Mouse (Mus musculus) heart, adult 18-20 months (tissue): Measurements from ENCODE around the gene Epb41l5. TPM values are rescaled to one million over a fixed set of nuclear protein-coding genes. Genes with fewer than 3 reads are reported as not detected.

ENCODE experiments used
- DNase-seq, 2 experiments: peaks; one replicate each; pipeline ENCODE4 v3.0.0; 2021 to 2022; ENCODE audit warnings: mixed read lengths in 1 of 2
- total RNA-seq, 2 experiments: library from RNA; stranded (reverse); gene quantifications; 2 replicates each; pipeline ENCODE4 v1.2.3; 2021

Epb41l5 gene
- total RNA-seq, 2 experiments from 2014 or later: 5.3 to 6.7 TPM

GRCm38 (mm10) chr1:119596954-119597480, 51.8 kb downstream of the Epb41l5 start:
- DNase-seq: peak in 1 of 2 experiments; percentile 2

- DNase-seq: peak; percentile 49 to 78
Measured at GRCm38 (mm10) chr1:119590041-119590440, 58.8 kb downstream of the Epb41l5 start.

- no peak for DNase-seq
Measured at GRCm38 (mm10) chr1:119584974-119585373, 63.8 kb downstream of the Epb41l5 start.

- no peak for DNase-seq
Measured at GRCm38 (mm10) chr1:119570134-119570533, 78.7 kb downstream of the Epb41l5 start.

GRCm38 (mm10) chr1:119565531-119565930, 83.3 kb downstream of the Epb41l5 start:
- no peak for DNase-seq

GRCm38 (mm10) chr1:119557641-119558395, 91.0 kb downstream of the Epb41l5 start:
- peak; percentile 14 to 27 for DNase-seq

- DNase-seq: peak; percentile 25 to 61
Measured at GRCm38 (mm10) chr1:119555651-119556050, 93.1 kb downstream of the Epb41l5 start.

GRCm38 (mm10) chr1:119551651-119552050, 97.1 kb downstream of the Epb41l5 start:
- DNase-seq: no peak

- DNase-seq: no peak
Measured at GRCm38 (mm10) chr1:119550064-119550463, 98.7 kb downstream of the Epb41l5 start.

- no peak for DNase-seq
Measured at GRCm38 (mm10) chr1:119549327-119549689, 99.5 kb downstream of the Epb41l5 start.

- DNase-seq: peak; percentile 71 to 88
Measured at GRCm38 (mm10) chr1:119548668-119549326, 100.0 kb downstream of the Epb41l5 start.

- DNase-seq: no peak
Measured at GRCm38 (mm10) chr1:119546490-119546889, 102.3 kb downstream of the Epb41l5 start.

GRCm38 (mm10) chr1:119545671-119546070, 103.1 kb downstream of the Epb41l5 start:
- DNase-seq: no peak

GRCm38 (mm10) chr1:119545164-119545563, 103.6 kb downstream of the Epb41l5 start:
- DNase-seq: no peak

GRCm38 (mm10) chr1:119544611-119545155, 104.1 kb downstream of the Epb41l5 start:
- no peak for DNase-seq

GRCm38 (mm10) chr1:119543316-119543715, 105.5 kb downstream of the Epb41l5 start:
- no peak for DNase-seq

GRCm38 (mm10) chr1:119541570-119541969, 107.2 kb downstream of the Epb41l5 start:
- DNase-seq: no peak

GRCm38 (mm10) chr1:119540836-119541557, 107.8 kb downstream of the Epb41l5 start:
- DNase-seq: no peak

GRCm38 (mm10) chr1:119539252-119539651, 109.5 kb downstream of the Epb41l5 start:
- no peak for DNase-seq

GRCm38 (mm10) chr1:119537651-119538050, 111.1 kb downstream of the Epb41l5 start:
- no peak for DNase-seq

- DNase-seq: no peak
Measured at GRCm38 (mm10) chr1:119536122-119536521, 112.7 kb downstream of the Epb41l5 start.

- DNase-seq: no peak
Measured at GRCm38 (mm10) chr1:119534341-119534740, 114.5 kb downstream of the Epb41l5 start.
